Mouse (Mus musculus) thymus, postnatal 25 days (tissue): Measurements from ENCODE around the gene Pfdn6.

Experiments
- DNase-seq: peaks from one replicate; pipeline ENCODE4 v3.0.0; 2022

The Pfdn6 gene

GRCm38 (mm10) chr17:33940206-33940805, at the start of gene Pfdn6, which contains the start of gene Wdr46:
TSS of gene Pfdn6 (minus strand) at chr17:33940343.
TSS of gene Wdr46 (plus strand) at chr17:33940660.
- DNase-seq: peak; percentile 88

- DNase-seq: peak; percentile 82
Observed at GRCm38 (mm10) chr17:33982136-33982535, 42.0 kb upstream of the Pfdn6 start.

- DNase-seq: peak; percentile 89
Observed at GRCm38 (mm10) chr17:33981192-33981909, 41.2 kb upstream of the Pfdn6 start.

DNA sequence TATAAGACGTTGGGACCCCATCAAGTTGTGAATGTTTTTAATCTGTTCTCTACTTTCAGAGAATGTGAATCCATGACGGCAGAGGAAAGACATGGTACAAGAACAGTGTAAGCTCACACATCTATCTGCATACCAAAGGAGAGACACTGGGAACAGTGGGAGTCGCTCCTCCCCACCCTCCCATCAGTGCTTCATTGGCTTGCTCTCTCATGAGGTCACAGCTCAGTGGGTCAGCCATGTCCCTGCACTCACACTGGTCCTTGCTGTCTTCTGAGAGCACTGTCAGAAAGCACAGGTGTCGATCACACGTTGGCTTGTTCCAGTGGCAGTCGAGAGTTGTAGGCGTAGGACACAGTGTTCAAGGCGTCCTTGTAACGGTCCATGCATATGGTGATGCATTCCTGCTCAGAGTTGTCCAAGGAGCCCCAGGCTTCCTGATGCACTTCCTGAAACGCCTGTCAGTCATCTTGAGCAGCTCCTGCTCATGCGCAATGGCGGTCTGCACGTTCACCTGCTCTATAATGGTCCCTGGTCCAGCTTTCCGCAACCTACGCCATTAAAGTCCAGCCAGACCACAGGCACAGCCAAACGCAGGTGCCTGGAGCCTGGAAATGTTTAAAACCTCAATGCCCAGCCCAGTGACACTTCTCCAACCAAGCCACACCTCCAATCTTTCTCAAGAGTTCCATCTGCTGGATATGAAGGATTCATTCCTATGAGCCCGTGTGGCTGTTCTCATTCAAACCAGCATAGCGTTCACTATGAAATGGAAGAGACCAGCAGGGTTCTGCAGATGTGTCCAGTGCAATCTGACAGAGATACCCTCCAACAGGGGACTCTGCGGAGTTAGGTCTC, 40.3 kb upstream of the Pfdn6 start:
- DNase-seq: no peak

- no peak for DNase-seq
Observed at GRCm38 (mm10) chr17:33979512-33980050, 39.4 kb upstream of the Pfdn6 start.

DNA sequence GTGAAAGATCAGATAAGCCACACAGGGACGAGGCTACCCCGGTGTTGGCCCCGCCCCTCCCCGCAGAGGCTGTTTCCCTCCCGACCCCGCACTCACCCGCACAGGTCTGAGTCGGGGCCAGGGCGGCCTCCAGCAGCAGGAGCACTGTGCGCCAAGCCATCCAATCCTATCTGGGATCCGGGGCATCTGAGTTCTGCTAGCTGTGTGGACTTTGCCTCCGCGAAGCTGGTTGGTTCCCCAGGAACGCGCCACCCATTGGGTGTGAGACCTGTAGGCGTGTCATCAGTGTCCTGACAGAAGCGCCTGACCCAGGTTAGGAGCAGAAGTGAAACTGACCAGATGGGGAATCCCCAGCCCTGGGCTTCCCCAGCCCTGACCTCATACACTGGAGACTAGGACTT, 38.5 kb upstream of the Pfdn6 start:
- DNase-seq: peak; percentile 56

- no peak for DNase-seq
Observed at GRCm38 (mm10) chr17:33977861-33978557, 37.9 kb upstream of the Pfdn6 start.

DNA sequence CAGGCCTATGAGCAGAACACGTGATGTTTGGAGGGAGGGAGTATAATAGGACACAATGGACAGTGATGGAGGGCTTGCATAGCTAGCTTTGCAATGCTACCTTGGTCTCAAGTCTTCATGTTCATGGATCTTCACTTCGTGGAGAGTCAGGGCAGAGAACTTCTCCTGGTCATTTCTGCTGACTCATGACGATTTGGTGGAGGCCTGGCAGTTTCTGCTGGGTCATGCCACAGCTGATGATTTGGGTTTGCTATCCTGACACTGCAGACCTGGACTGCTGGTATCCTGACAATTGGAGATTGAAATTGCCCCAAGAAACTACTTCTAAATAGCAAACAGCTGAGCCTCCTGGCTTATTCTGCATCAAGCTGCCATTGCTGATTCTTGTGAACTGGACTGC, 33.4 kb upstream of the Pfdn6 start:
- DNase-seq: no peak

GRCm38 (mm10) chr17:33972691-33973090, 32.5 kb upstream of the Pfdn6 start:
- no peak for DNase-seq

DNA sequence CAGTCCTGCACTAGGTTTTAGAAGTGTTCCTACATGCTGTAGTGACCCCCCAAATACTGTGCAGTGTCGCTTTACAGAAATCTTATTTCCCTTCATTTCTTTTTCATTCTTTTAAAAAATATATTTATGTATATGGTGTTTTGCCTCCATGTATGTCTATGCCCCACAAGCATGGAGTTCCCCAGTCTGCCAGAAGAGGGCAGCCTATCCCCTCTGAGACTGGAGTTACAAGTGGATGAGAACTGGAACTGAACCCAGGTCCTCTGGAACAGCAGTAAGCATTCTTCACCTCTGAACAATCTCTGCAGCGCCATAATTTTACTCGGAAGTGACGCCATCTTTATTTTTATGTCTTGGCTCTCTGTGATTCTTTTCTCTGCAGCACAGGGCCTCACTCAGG, 29.3 kb upstream of the Pfdn6 start:
- DNase-seq: no peak

DNA sequence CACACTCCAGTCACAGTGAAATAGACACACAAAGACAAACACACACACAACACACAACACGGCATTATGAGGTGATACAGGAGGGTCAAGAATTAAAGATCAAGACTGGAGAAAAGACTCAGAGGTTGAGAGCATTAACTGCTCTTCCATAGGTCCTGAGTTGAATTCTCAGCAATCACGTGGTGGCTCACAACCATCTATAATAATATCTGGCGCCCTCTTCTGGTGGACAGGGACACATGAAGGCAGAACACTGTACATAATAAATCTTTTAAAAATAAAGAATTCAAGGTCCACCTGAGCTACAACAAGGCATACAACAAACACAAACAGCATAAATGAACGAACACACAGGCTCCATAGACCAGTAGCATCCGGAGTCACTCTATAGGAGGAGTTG, 28.8 kb upstream of the Pfdn6 start:
- DNase-seq: peak; percentile 39

GRCm38 (mm10) chr17:33968489-33968888, 28.3 kb upstream of the Pfdn6 start:
- peak; percentile 78 for DNase-seq

- DNase-seq: no peak
Observed at GRCm38 (mm10) chr17:33965846-33966550, 25.9 kb upstream of the Pfdn6 start.

GRCm38 (mm10) chr17:33965082-33965845, 25.1 kb upstream of the Pfdn6 start:
- no peak for DNase-seq

DNA sequence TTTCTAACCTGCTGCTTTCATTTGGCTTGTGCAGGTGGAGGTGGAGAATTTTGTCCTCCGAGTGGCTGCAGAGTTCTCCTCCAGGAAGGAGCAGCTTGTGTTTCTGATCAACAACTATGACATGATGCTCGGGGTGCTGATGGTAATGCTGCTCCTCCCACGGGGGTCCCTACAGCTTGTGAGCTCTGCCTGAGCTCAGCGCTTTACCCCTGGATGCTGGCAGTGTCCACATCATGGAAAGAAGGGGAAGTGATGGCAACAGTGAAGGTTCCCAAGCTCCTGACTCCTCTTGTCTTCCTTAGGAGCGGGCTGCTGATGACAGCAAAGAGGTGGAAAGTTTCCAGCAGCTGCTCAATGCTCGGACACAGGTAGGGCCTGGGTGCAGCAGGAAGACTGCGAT, 22.7 kb upstream of the Pfdn6 start:
- DNase-seq: no peak

- DNase-seq: no peak
Observed at GRCm38 (mm10) chr17:33959948-33960347, 19.8 kb upstream of the Pfdn6 start.

- DNase-seq: no peak
Observed at GRCm38 (mm10) chr17:33959135-33959534, 19.0 kb upstream of the Pfdn6 start.

- no peak for DNase-seq
Observed at GRCm38 (mm10) chr17:33958451-33958850, 18.3 kb upstream of the Pfdn6 start.

DNA sequence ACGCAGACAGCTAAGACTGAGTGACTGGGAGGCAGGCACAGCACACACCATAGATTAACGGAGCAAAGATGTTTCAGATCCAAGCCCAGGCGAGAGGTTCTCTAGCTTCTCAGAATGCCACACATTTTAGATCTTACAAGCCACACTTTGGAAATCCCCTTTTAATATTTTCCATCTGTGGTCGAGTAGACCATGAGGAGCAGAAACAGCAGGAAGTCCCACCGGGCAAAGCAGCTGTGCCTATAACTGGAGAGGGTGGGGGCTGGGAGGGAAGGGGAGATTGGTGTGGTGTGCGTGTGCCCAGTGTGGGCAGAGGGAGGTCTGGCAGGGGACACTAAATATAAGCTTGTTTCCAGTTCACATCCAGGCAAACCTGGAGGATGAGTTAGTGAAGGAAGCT, 17.4 kb upstream of the Pfdn6 start:
- DNase-seq: no peak

DNA sequence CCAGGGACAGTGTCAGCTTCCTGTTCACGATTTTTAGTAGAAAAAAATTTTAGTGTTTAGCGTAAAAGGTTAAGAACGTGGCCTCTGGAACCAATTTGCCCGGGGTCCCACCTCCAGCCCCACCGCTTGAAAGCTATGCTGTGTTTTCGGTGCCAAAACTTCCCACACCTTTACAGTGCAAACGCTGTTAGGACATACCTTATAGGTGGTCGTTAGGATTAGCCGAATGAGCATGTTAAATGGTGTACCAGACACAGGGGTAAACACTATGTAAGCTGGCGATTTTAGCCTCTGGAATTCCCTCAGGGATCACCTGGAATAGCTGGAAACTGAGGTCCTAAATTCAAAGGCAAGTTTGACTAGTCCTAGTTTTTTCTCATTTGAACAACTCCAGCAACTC, 16.2 kb upstream of the Pfdn6 start:
- DNase-seq: no peak

DNA sequence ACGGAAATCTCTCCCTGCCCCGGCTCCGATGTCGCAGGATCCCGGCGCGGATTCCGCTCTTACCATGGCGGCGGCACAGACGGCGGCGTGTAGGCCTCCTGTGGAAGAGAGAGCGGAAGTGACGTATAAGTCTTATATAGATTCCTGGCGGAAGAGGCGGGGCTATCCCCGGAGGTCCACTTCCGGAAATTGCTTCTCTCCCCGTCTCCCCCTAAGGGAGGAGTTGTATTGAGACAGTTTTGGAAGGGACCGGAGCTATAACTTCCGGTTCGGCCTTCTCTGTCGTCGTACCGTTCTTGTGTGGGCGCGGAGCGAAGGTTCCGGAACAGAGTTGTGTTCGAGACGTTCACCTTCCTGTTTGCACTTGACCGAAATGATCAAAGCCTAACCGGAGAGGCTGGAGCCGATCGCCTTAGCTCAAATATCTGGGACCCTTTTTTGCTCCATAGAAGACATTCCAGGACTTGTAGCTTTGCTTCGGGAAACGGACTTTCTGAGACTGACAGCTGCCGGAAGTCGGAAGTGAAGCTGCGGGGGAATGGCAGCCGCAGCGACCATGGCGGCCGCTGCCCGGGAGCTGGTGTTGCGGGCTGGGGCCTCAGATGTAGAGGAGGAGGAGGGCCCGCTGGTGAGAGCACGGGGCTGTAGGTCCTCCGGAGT, 15.5 kb upstream of the Pfdn6 start, which contains the start of the genes Vps52 and Rps18:
Vps52 (plus strand) TSS at position 258 of the 660 bp plus-strand sequence.
Rps18 (minus strand) TSS at position 447 of the 660 bp plus-strand sequence.
- peak; percentile 97 for DNase-seq
